Comparison of ENCODE assay signal across 8 mouse cellular contexts in genomic region chr8:87958451-87959319, GRCm38 (mm10). TPM values are rescaled to one million over a fixed set of nuclear protein-coding genes. Genes with fewer than 3 reads are reported as not detected.
DNase-seq lines count a peak whose midpoint lies in the region; ATAC-seq lines count a peak whose summit lies in the region.

No protein-coding gene starts in this region.

- DNase-seq in 3T3-L1 (ENCODE audit: low read depth, low spot score) (peak; percentile 54), ZHBTc4 (ENCODE audit: low read depth, low spot score) (peak; percentile 75)
- peak; percentile 73 for DNase-seq in embryo, embryonic 10 days (ENCODE audit: low spot score)
- peak; percentile 59 to 67 for DNase-seq in gastrocnemius, postnatal 36 days
- peak; percentile 40 for DNase-seq in induced T-regulatory cell, adult 2 months (ENCODE audit: low read depth)
- no peak for DNase-seq in T-cell, adult 2 months (ENCODE audit: low spot score)

- H3K9ac ChIP-seq in limb, embryonic 15.5 days = peak overlapping the region; percentile 89
- H3K9ac ChIP-seq in midbrain, embryonic 16.5 days (ENCODE audit: low read depth, low read length) = peak overlapping the region; percentile 93

- under 1% methylated on average over 84 of the region's 115 CpGs for WGBS in limb, embryonic 15.5 days
- WGBS in midbrain, embryonic 16.5 days = under 1% methylated on average over 67 of the region's 115 CpGs

- ATAC-seq in limb, embryonic 15.5 days (ENCODE audit: insufficient number of reproducible peaks, low FRiP score, low TSS enrichment, low read depth) = peak; percentile 69
- ATAC-seq in midbrain, embryonic 16.5 days = peak; percentile 31

- H3K9me3 ChIP-seq in limb, embryonic 15.5 days = no peaks in the 10 kb centered on the region
- no peaks in the 10 kb centered on the region for H3K9me3 ChIP-seq in midbrain, embryonic 16.5 days (replicated peaks; ENCODE audit: control insufficient read depth, low read length, poor library complexity, severe bottlenecking)

- H3K27ac ChIP-seq in limb, embryonic 15.5 days = peak overlapping the region; percentile 98
- H3K27ac ChIP-seq in midbrain, embryonic 16.5 days (ENCODE audit: low read length) = peak overlapping the region; percentile 97

- no peaks in the 10 kb centered on the region for H3K36me3 ChIP-seq in limb, embryonic 15.5 days
- no peaks in the 10 kb centered on the region for H3K36me3 ChIP-seq in midbrain, embryonic 16.5 days (ENCODE audit: control insufficient read depth, insufficient read depth, low read length)

- peak overlapping the region; percentile 81 for H3K4me3 ChIP-seq in limb, embryonic 15.5 days
- H3K4me3 ChIP-seq in midbrain, embryonic 16.5 days (ENCODE audit: low read depth, low read length) = peak overlapping the region; percentile 75

- peaks cover 21% of the 10 kb centered on the region for H3K27me3 ChIP-seq in limb, embryonic 15.5 days
- H3K27me3 ChIP-seq in midbrain, embryonic 16.5 days (ENCODE audit: control insufficient read depth, insufficient read depth, low read depth, low read length) = no peaks in the 10 kb centered on the region; the same call in 1 of the 2 replicates

- intact Hi-C loops in gastrocnemius, postnatal 36 days (cut with DNase I) = loop anchor here (2.0 kb wide), 1 partner anchor 20 kb away; no protein-coding TSS in a partner anchor

- H3K4me1 ChIP-seq in limb, embryonic 15.5 days = peaks cover 70% of the 10 kb centered on the region
- H3K4me1 ChIP-seq in midbrain, embryonic 16.5 days (ENCODE audit: control insufficient read depth, insufficient read depth, low read length) = peaks cover 57% of the 10 kb centered on the region

- peak overlapping the region; percentile 89 for H3K4me2 ChIP-seq in limb, embryonic 15.5 days
- H3K4me2 ChIP-seq in midbrain, embryonic 16.5 days (ENCODE audit: low read length) = peak overlapping the region; percentile 89

RNA-seq across cellular contexts. Expression of gene Zfp423, which starts 0.7 kb away (rescaled TPM):
- 10 to 100 TPM; 11.5 to 19.6 TPM for total RNA-seq in gastrocnemius, postnatal 36 days (2021)
- polyA plus RNA-seq in limb, embryonic 15.5 days (2015; fragmentation: Nextera tagmentation; extraction: Ambion mirVana) = 14.3 and 14.5 TPM in 2 replicates
- polyA plus RNA-seq in midbrain, embryonic 16.5 days (2015; fragmentation: Nextera tagmentation; extraction: Ambion mirVana) = 28.1 and 37.5 TPM in 2 replicates
